Mouse (Mus musculus): ENCODE data around the gene Gltp. TPM values are rescaled to one million over a fixed set of nuclear protein-coding genes. Genes with fewer than 3 reads are reported as not detected.

Gene Gltp
- total and polyA plus RNA-seq, 2 experiments = 3.1 to 7.9 TPM

DNA sequence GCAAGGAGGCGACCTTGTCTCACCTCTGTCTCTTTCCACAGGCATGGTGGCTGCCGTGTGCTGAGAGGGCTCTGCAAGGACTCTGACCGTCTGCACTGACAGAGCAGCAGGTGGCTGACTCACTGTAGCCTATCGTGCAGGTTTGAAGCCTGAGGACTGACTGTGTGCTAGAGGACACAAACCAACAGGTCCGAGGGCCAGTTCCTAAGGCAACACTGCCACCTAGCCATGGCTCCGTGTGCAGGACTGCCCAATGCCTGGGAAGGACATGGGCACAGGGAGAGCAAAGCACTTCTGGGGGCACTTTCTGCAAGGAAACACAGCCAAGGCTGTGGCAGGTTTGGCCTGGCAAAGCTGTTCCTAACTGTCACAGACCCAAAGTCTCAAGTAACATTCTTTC lies 40.7 kb upstream of the Gltp start:
- 81% methylated on average over 6 of the region's 6 CpGs for WGBS
- no peak overlapping the region for H3K9ac ChIP-seq (ENCODE audit: low read depth, low read length)
- DNase-seq (ENCODE audit: extremely low read depth, low read depth, low spot score) = no peak
- no peaks in the 10 kb centered on the region for H3K4me1 ChIP-seq (ENCODE audit: control insufficient read depth, insufficient read depth, low read length)
- TF ChIP-seq POLR2A (IDR thresholded peaks at IDR 0.05; ENCODE audit: extremely low read depth, insufficient read depth, low read length) (no peak), CTCF (IDR thresholded peaks at IDR 0.05; ENCODE audit: low read depth, low read length) (peak; percentile 32; the same call in 1 of the 2 replicates)
- no peak overlapping the region for H3K27ac ChIP-seq (replicated peaks; ENCODE audit: insufficient read depth, low read depth, low read length)
- no peaks in the 10 kb centered on the region for H3K79me2 ChIP-seq (ENCODE audit: control insufficient read depth, insufficient read depth, low read length)
- peaks cover 24% of the 10 kb centered on the region for H3K36me3 ChIP-seq (ENCODE audit: control insufficient read depth, insufficient read depth, low read length)
- H3K4me3 ChIP-seq (ENCODE audit: insufficient read depth, low read depth, low read length) = no peak overlapping the region
- H3K27me3 ChIP-seq (ENCODE audit: control insufficient read depth, insufficient read depth, low read length) = no peaks in the 10 kb centered on the region

DNA sequence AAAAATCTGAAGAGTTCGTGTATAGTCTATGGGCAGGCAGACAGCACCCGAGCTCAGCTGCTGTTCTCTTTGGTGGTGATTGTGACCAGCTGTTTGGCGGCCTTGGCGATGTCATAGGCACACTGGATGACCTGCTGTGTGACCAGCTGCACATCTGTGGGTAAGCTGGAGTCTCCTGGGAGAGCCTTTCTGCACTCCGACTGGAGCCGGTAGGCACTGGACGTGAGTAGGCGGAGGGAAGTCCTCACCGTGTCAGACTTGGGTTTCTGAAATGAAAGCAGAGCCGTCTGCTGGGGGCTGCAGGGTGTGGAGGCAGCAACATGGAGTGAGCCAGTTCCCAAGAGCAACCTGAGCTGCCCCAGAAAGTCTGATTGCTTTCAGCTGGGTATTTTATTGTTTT lies 39.3 kb upstream of the Gltp start:
- Histone ChIP-seq H3K27ac (replicated peaks; ENCODE audit: insufficient read depth, low read depth, low read length) (no peak overlapping the region), H3K36me3 (ENCODE audit: control insufficient read depth, insufficient read depth, low read length) (peaks cover 18% of the 10 kb centered on the region), H3K4me1 (ENCODE audit: control insufficient read depth, insufficient read depth, low read length) (no peaks in the 10 kb centered on the region), H3K4me3 (ENCODE audit: insufficient read depth, low read depth, low read length) (no peak overlapping the region), H3K9ac (ENCODE audit: low read depth, low read length) (no peak overlapping the region), H3K27me3 (ENCODE audit: control insufficient read depth, insufficient read depth, low read length) (no peaks in the 10 kb centered on the region), H3K79me2 (ENCODE audit: control insufficient read depth, insufficient read depth, low read length) (no peaks in the 10 kb centered on the region)
- TF ChIP-seq CTCF (IDR thresholded peaks at IDR 0.05; ENCODE audit: low read depth, low read length) = no peak
- no peak for TF ChIP-seq POLR2A (IDR thresholded peaks at IDR 0.05; ENCODE audit: extremely low read depth, insufficient read depth, low read length)
- WGBS = 90% methylated on average over 10 of the region's 10 CpGs
- no peak for DNase-seq (ENCODE audit: extremely low read depth, low read depth, low spot score)

DNA sequence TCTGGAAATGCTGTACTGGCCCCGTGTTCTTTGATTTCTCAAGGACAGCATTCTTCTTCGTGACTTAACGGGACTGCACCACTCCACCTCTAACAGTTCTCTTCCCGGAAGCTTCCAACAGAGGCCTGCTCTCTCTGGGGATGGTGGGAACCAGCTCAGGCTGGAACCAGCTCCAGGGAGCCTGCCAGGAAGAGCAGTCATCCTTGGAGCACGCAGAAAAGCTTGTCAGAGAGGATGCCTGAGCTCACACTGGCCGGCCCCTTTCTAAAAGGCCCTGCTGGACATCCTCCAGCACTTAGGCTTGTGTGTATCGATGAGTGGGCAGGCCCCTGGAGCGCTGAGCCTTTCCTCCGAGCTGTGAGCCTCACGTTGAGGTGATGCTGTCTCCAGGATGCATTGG lies 37.4 kb upstream of the Gltp start:
- H3K27me3 ChIP-seq (ENCODE audit: control insufficient read depth, insufficient read depth, low read length) = no peaks in the 10 kb centered on the region
- no peak overlapping the region for H3K27ac ChIP-seq (replicated peaks; ENCODE audit: insufficient read depth, low read depth, low read length)
- H3K36me3 ChIP-seq (ENCODE audit: control insufficient read depth, insufficient read depth, low read length) = peaks cover 12% of the 10 kb centered on the region
- 86% methylated on average over 10 of the region's 10 CpGs for WGBS
- DNase-seq (ENCODE audit: extremely low read depth, low read depth, low spot score) = no peak
- H3K9ac ChIP-seq (ENCODE audit: low read depth, low read length) = no peak overlapping the region
- no peaks in the 10 kb centered on the region for H3K4me1 ChIP-seq (ENCODE audit: control insufficient read depth, insufficient read depth, low read length)
- H3K4me3 ChIP-seq (ENCODE audit: insufficient read depth, low read depth, low read length) = no peak overlapping the region
- TF ChIP-seq POLR2A (IDR thresholded peaks at IDR 0.05; ENCODE audit: extremely low read depth, insufficient read depth, low read length) = no peak
- TF ChIP-seq CTCF (IDR thresholded peaks at IDR 0.05; ENCODE audit: low read depth, low read length) = no peak
- H3K79me2 ChIP-seq (ENCODE audit: control insufficient read depth, insufficient read depth, low read length) = no peaks in the 10 kb centered on the region

DNA sequence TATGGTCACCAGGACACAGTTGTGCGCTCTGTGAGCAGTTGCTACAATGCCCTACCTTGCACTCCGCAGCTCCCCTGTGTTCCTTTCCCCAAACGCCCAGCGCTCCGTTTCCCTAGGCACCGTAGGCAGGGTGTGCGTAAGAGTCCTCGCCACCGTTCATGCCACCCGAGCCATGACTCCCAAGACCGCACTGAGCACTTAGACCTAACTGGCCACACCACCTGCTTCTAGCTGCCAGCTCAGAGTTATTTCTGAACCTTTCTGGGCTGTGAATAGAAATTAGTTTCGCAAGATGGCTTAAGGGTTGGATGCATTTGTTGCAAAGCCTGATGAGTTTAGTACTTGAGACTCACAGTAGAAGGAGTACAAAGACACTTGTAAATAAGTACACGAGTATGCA lies 32.1 kb upstream of the Gltp start:
- H3K27me3 ChIP-seq (ENCODE audit: control insufficient read depth, insufficient read depth, low read length) = no peaks in the 10 kb centered on the region
- H3K9ac ChIP-seq (ENCODE audit: low read depth, low read length) = no peak overlapping the region
- no peaks in the 10 kb centered on the region for H3K4me1 ChIP-seq (ENCODE audit: control insufficient read depth, insufficient read depth, low read length)
- 94% methylated on average over 13 of the region's 13 CpGs for WGBS
- H3K79me2 ChIP-seq (ENCODE audit: control insufficient read depth, insufficient read depth, low read length) = no peaks in the 10 kb centered on the region
- no peak for TF ChIP-seq POLR2A (IDR thresholded peaks at IDR 0.05; ENCODE audit: extremely low read depth, insufficient read depth, low read length)
- no peak for TF ChIP-seq CTCF (IDR thresholded peaks at IDR 0.05; ENCODE audit: low read depth, low read length)
- DNase-seq (ENCODE audit: extremely low read depth, low read depth, low spot score) = no peak
- 0 out of 2 replicates have a peak, but pooled peaks cover 2% of the 10 kb centered on the region for H3K36me3 ChIP-seq (ENCODE audit: control insufficient read depth, insufficient read depth, low read length)
- H3K27ac ChIP-seq (replicated peaks; ENCODE audit: insufficient read depth, low read depth, low read length) = no peak overlapping the region
- H3K4me3 ChIP-seq (ENCODE audit: insufficient read depth, low read depth, low read length) = no peak overlapping the region

DNA sequence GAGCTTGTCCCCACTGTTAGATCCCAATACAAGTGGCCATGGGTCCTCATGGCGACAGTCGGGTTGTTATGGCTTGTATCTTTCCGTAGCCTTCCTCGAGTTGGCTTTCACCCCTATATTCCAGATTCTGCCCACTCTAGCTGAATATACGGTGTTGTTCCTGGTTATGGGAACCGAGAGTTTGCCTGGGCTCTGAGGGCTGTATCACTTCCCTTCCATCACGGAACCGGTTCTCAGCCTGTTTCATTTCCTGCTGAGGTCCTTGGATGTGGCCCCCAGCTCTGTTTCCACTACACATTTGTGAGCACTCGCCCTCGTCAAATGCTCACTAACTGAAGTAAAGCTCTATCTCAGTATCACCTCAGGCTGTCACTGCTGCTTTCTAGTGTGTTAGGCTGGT lies 31.2 kb upstream of the Gltp start:
- no peaks in the 10 kb centered on the region for H3K27me3 ChIP-seq (ENCODE audit: control insufficient read depth, insufficient read depth, low read length)
- no peaks in the 10 kb centered on the region for H3K79me2 ChIP-seq (ENCODE audit: control insufficient read depth, insufficient read depth, low read length)
- 0 out of 2 replicates have a peak, but pooled peaks cover 2% of the 10 kb centered on the region for H3K36me3 ChIP-seq (ENCODE audit: control insufficient read depth, insufficient read depth, low read length)
- no peak overlapping the region for H3K27ac ChIP-seq (replicated peaks; ENCODE audit: insufficient read depth, low read depth, low read length)
- 89% methylated on average over 10 of the region's 10 CpGs for WGBS
- no peak overlapping the region for H3K4me3 ChIP-seq (ENCODE audit: insufficient read depth, low read depth, low read length)
- no peak overlapping the region for H3K9ac ChIP-seq (ENCODE audit: low read depth, low read length)
- no peaks in the 10 kb centered on the region for H3K4me1 ChIP-seq (ENCODE audit: control insufficient read depth, insufficient read depth, low read length)
- TF ChIP-seq CTCF (IDR thresholded peaks at IDR 0.05; ENCODE audit: low read depth, low read length) = no peak
- TF ChIP-seq POLR2A (IDR thresholded peaks at IDR 0.05; ENCODE audit: extremely low read depth, insufficient read depth, low read length) = no peak
- no peak for DNase-seq (ENCODE audit: extremely low read depth, low read depth, low spot score)

DNA sequence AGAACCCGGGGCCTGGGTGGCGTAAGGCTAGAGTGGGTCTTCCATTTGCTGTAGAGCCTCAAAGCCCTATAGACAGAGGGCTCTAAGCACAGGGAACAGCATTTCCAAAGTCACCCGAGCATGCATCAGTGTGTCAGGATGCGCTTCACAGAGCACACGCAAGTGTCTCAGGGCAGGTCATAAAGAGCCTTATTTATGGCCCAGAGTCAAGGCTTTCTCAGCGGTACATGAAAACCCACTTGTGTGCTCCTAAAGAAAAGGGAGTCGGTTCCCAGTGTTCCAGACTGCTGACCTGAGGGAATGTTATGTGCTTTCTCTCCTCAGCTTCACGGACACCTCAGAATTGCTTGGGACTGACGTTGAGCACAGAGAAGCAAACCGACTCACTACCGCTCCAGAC lies 30.0 kb upstream of the Gltp start:
- Histone ChIP-seq H3K4me3 (ENCODE audit: insufficient read depth, low read depth, low read length) (no peak overlapping the region), H3K4me1 (ENCODE audit: control insufficient read depth, insufficient read depth, low read length) (no peaks in the 10 kb centered on the region), H3K36me3 (ENCODE audit: control insufficient read depth, insufficient read depth, low read length) (no peaks in the 10 kb centered on the region), H3K27me3 (ENCODE audit: control insufficient read depth, insufficient read depth, low read length) (no peaks in the 10 kb centered on the region), H3K79me2 (ENCODE audit: control insufficient read depth, insufficient read depth, low read length) (no peaks in the 10 kb centered on the region), H3K27ac (replicated peaks; ENCODE audit: insufficient read depth, low read depth, low read length) (no peak overlapping the region), H3K9ac (ENCODE audit: low read depth, low read length) (no peak overlapping the region)
- WGBS = 95% methylated on average over 11 of the region's 11 CpGs
- TF ChIP-seq POLR2A (IDR thresholded peaks at IDR 0.05; ENCODE audit: extremely low read depth, insufficient read depth, low read length) (no peak), CTCF (IDR thresholded peaks at IDR 0.05; ENCODE audit: low read depth, low read length) (no peak)
- no peak for DNase-seq (ENCODE audit: extremely low read depth, low read depth, low spot score)
